Mouse (Mus musculus) kidney, postnatal 0 days (tissue): ENCODE data around the gene Zfp36l2. TPM values are rescaled to one million over a fixed set of nuclear protein-coding genes. Genes with fewer than 3 reads are reported as not detected.

Experiments
- ATAC-seq: fragments of 200-750 bp; cut with Nextera tagmentation; replicated peaks from 2 replicates; pipeline ENCODE4 v1.8.0; 2017; ENCODE audit warnings: low read depth, moderate number of reproducible peaks, moderate TSS enrichment, moderate library complexity; ENCODE audit not compliant: low FRiP score
- DNase-seq: peaks from one replicate; pipeline ENCODE4 v3.0.0-alpha.2; 2016; ENCODE audit warnings: low spot score
- H3K27ac ChIP-seq: fragments of 300-500 bp; sonication (generic); 2 replicates; pipeline ENCODE4 v1.5.1; 2014; ENCODE audit warnings: mild to moderate bottlenecking
- H3K27me3 ChIP-seq: fragments of 300-500 bp; sonication (generic); 2 replicates; pipeline ENCODE4 v1.6.1; 2014; ENCODE audit warnings: low read length, mixed read lengths; ENCODE audit not compliant: insufficient read depth
- H3K36me3 ChIP-seq: fragments of 300-500 bp; sonication (generic); 2 replicates; pipeline ENCODE4 v1.6.1; 2014; ENCODE audit warnings: low read length, mixed read lengths; ENCODE audit not compliant: insufficient read depth
- H3K4me1 ChIP-seq: fragments of 300-500 bp; sonication (generic); replicated peaks from 2 replicates; pipeline ENCODE4 v1.6.1; 2014; ENCODE audit warnings: antibody characterized with exemption, low read length, mixed read lengths; ENCODE audit not compliant: insufficient read depth
- H3K4me2 ChIP-seq: fragments of 300-500 bp; sonication (generic); 2 replicates; pipeline ENCODE4 v1.6.1; 2014; ENCODE audit warnings: mild to moderate bottlenecking, low read length, moderate library complexity, mixed read lengths
- H3K4me3 ChIP-seq: fragments of 300-500 bp; sonication (generic); replicated peaks from 2 replicates; pipeline ENCODE4 v1.5.1; 2014; ENCODE audit warnings: low read depth, low read length
- H3K9ac ChIP-seq: fragments of 300-500 bp; sonication (generic); 2 replicates; pipeline ENCODE4 v1.6.1; 2014; ENCODE audit warnings: low read depth, low read length
- H3K9me3 ChIP-seq: fragments of 300-500 bp; sonication (generic); replicated peaks from 2 replicates; pipeline ENCODE4 v1.6.1; 2016; ENCODE audit warnings: low read length, inconsistent platforms, mixed read lengths
- CTCF ChIP-seq: IDR thresholded peaks from 2 replicates; pipeline ENCODE4 v1.5.1; 2016; ENCODE audit warnings: antibody characterized with exemption, low read depth, mild to moderate bottlenecking, moderate library complexity
- WGBS: fragments of 180-500 bp; shearing (Covaris S2); extraction: QIAGEN DNeasy Blood & Tissue Kit; methylation state at CpG from one replicate; pipeline ENCODE4 v1.1.7; 2014; 5-methylcytosine and 5-hydroxymethylcytosine counted together
- polyA plus RNA-seq: library from polyadenylated mRNA; unstranded; fragments of >200 nt; fragmentation: Nextera tagmentation; extraction: Ambion mirVana; gene quantifications from 2 replicates; pipeline ENCODE4 v1.2.1, GENCODE M21; 2015

Zfp36l2 gene
- polyA plus RNA-seq, 1 experiment from 2014 or later: 21.3 TPM

DNA sequence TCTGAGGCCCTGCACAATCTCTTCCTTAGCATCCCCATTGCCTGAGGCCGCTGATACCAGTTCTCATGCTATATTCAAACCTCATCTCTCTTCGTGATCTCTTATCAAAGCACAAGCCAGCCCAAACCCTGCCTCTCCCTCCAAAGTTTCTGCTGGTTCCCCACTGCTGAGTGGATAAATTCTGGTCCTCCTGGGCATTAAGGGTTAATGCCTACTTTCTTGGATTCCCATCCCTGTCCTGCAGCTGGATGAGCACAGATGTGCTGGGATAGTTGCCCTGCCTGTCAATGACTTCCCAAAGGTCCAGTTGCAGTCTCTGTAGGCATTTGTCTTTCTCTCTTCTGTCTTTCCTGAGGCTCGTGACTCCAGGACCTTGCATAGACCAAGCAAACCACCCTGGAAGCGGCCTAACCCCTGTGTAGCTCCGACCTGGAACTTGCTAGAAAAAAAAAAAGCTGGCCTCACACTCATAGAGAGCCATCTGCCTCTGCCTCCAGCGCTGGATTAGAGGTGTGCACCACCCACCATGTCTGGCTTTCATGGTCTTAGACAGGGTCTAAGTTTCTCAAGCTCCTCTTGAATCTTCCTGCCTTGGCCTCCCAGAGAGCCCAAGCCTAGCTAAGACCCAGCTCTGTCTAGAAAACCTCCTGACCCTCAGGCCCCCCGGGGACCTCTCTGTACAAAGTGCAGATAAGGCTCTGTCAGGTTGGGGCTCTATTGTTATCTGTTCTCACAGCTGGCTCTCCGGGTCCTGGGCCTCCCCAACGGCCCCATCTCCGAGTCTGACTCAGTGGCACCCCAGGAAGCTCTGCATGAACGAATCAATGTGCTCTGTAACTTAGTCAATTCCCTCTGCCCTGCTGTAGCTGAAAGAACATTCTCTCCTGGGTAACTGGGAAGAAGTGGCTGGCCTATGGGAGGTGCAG is 40.3 kb downstream of the Zfp36l2 start:
- no peak for TF ChIP-seq CTCF
- Histone ChIP-seq H3K9me3 (no peaks in the 10 kb centered on the region), H3K4me3 (no peak overlapping the region), H3K4me2 (no peak overlapping the region), H3K4me1 (peaks cover 29% of the 10 kb centered on the region), H3K9ac (no peak overlapping the region), H3K36me3 (no peaks in the 10 kb centered on the region), H3K27ac (no peak overlapping the region), H3K27me3 (no peaks in the 10 kb centered on the region)
- ATAC-seq: no peak
- no peak for DNase-seq
- 75% methylated on average over 11 of the region's 11 CpGs for WGBS

DNA sequence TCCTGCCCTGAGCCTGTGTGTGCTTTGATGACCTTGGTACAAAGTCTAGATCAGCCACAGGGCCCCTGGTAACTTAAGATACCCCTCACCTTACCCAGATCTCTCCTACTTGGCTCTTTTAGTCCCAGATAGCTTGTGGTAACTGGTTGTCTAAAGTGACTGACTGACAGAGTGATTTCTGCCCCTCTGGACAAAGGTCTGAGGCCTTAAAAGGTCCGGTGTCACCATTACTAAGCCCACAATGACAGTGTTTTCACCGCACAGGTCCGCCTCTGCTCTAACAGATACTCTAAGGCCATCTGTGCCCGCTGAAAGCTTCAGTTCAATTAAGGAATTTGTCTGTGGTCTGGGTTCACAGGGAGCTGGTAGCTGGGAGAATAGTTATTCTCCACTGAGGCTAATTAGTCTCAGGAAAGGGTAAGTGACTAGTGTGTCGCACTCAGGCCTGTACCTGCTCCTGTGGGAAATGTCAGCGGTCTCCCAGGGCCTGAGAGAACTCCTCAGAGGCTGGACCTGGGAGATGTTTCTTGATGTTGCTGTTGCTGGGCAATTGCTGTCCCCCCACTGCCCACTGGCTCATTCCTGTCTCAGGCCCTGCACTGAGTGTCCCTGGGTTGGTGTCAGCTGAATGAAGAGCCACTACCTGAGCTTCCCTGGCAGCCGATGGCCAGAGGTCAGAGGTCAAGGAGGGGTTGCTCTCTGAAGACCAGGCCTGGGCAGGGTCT is 41.1 kb downstream of the Zfp36l2 start:
- H3K36me3 ChIP-seq: no peaks in the 10 kb centered on the region
- no peak overlapping the region; the same call in 1 of the 2 replicates for H3K4me2 ChIP-seq
- H3K4me1 ChIP-seq: peaks cover 29% of the 10 kb centered on the region
- no peaks in the 10 kb centered on the region for H3K9me3 ChIP-seq
- no peaks in the 10 kb centered on the region for H3K27me3 ChIP-seq
- no peak overlapping the region for H3K9ac ChIP-seq
- no peak for ATAC-seq
- H3K27ac ChIP-seq: peak overlapping the region; percentile 33
- WGBS: 58% methylated on average over 7 of the region's 7 CpGs
- no peak for TF ChIP-seq CTCF
- no peak overlapping the region for H3K4me3 ChIP-seq
- DNase-seq: no peak

DNA sequence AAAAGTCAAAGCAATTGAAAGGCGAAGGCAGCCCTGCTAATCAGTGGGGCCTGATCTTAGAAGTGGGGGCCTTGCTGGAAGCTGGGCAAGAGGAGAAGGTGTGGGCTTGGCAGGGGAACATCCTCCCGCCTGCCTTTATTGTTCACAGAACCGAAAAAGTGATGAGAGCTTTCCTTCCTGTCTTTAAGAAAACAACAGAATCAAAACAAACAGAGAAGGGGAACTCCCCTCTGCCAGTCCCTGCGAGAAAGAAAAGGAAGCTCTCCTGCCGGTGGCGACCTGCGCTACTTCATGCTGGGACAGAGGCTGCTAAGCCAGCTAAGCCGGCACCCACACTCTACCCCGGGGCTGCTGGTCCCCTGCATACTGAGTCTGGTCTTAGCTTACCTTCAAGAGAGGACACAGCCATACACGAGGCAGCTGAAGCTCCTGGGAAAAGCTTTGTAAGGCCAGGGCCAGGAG is 41.9 kb downstream of the Zfp36l2 start:
- 17% methylated on average over 10 of the region's 10 CpGs for WGBS
- DNase-seq (peak; percentile 76), ATAC-seq (no peak)
- Histone ChIP-seq H3K27me3 (no peaks in the 10 kb centered on the region), H3K9ac (no peak overlapping the region), H3K4me2 (no peak overlapping the region; the same call in 1 of the 2 replicates), H3K4me1 (peaks cover 34% of the 10 kb centered on the region), H3K4me3 (no peak overlapping the region), H3K36me3 (no peaks in the 10 kb centered on the region), H3K9me3 (no peaks in the 10 kb centered on the region), H3K27ac (peak overlapping the region; percentile 33)
- TF ChIP-seq CTCF: no peak; the same call in 1 of the 2 replicates

DNA sequence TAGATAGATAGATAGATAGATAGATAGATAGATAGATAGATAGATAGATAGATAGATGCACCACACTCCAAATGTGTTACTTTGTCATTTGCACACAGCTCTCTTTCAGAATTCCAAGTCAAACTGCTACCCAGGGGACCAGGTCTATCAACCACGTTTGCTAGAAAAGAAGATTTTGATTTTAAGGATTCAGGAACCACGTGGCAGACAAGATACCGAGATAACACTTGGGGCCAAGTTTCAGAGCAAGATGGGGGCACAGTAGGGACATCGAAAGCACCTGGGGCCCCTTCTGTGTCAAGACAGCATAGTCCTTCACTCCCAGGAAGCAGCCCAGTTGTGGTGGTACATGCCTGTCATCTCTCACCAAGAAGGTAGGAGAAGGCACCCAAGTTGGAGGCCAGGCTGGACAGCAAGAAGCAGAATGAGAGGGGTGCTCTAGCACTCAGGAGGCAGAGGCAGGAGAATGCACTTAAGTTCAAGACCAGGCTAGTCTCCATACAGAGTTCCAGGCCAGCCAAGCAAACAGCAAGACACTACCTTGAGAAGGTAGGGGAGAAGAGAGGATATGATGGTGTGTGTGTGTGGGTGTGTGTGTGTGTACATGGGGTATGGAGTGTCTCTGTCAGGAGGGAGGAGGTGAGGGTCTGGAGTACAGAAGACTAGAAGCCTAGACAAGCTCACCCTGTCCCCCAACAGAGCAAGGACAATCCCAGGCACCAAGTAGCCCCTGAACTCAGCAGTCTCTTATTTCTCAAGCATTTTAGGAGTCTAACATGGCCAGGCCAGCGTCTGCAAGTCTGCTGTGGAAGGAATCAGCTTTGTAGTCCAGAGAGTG is 42.8 kb downstream of the Zfp36l2 start:
- H3K4me3 ChIP-seq: no peak overlapping the region
- peak overlapping the region; percentile 44; the same call in 1 of the 2 replicates for H3K27ac ChIP-seq
- H3K4me2 ChIP-seq: no peak overlapping the region
- TF ChIP-seq CTCF: no peak
- ATAC-seq (no peak), DNase-seq (no peak)
- H3K27me3 ChIP-seq: no peaks in the 10 kb centered on the region
- H3K36me3 ChIP-seq: no peaks in the 10 kb centered on the region
- WGBS: 80% methylated on average over 5 of the region's 5 CpGs
- no peaks in the 10 kb centered on the region for H3K9me3 ChIP-seq
- peaks cover 34% of the 10 kb centered on the region for H3K4me1 ChIP-seq
- H3K9ac ChIP-seq: no peak overlapping the region

DNA sequence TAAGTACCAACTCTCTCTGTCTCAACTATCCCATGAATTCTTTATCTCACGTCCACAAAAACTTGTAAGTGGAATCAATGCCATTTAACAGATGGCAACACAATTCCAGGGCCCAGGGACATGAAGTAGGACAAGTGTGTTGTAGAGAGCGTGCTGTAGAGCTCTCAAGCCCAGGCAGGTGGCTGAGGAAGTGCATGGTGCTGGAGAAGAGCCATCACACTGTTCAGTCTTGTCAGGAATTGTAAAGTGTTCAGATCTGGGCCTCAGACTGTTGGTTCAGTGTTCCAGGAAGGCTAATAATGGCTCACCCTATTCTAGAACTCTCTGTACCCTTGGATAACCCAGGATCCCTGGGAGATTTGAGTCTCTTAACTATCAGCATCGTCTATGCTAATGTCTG is 43.6 kb downstream of the Zfp36l2 start:
- Histone ChIP-seq H3K4me2 (no peak overlapping the region), H3K9ac (no peak overlapping the region), H3K36me3 (no peaks in the 10 kb centered on the region), H3K27ac (no peak overlapping the region), H3K27me3 (no peaks in the 10 kb centered on the region), H3K4me3 (no peak overlapping the region), H3K4me1 (peaks cover 29% of the 10 kb centered on the region), H3K9me3 (no peaks in the 10 kb centered on the region)
- no peak for TF ChIP-seq CTCF
- no peak for DNase-seq
- WGBS: 95% methylated on average over 3 of the region's 3 CpGs
- no peak for ATAC-seq
